In the genomic region with DNA sequence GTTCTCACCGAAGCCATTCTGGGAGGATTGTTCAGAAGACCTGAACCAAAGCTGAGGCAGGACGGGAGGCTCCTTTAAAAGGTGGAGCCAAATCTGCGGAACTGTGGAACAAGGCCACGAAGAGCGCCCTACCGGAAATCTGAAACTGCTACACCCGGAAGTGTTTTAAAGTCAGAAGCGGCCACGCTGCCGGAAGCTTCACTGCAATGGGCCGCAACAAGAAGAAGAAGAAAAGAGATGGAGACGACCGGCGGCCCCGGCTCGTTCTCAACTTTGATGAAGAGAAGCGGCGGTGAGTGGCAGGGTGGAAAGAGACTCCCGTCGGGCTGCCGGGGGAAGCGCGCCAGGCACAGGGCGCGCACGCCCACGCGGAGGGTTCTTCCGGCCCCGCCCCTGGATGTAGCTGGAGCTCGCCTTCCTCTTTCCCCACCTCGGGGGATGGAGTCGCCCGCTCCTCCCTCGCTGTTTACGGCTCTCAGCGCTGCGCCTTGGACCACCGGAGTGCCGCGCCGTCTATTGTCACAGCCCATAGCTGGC, we compare ENCODE assay signal across 8 mouse cellular contexts. TPM values are rescaled to one million over a fixed set of nuclear protein-coding genes. Genes with fewer than 3 reads are reported as not detected.
A peak's percentile ranks its signal among the peaks of the same experiment; 100 is the strongest.
DNase-seq lines count a peak whose midpoint lies in the region; ATAC-seq and TF ChIP-seq lines count a peak whose summit lies in the region.

A gene (plus strand): TSS at position 150 of the 537 bp plus-strand sequence.

- WGBS in heart, embryonic 10.5 days = under 1% methylated on average over 42 of the region's 42 CpGs
- WGBS in kidney, embryonic 15.5 days = under 1% methylated on average over 42 of the region's 42 CpGs
- 0% methylated on average over 42 of the region's 42 CpGs for WGBS in liver, adult 2 months

- H3K4me2 ChIP-seq in kidney, embryonic 15.5 days = peak within 1 kb of the TSS; percentile 60
- peak within 1 kb of the TSS; percentile 100 for H3K4me2 ChIP-seq in myocyte (ENCODE audit: low read depth)

- no peaks in the 10 kb centered on the region for H3K27me3 ChIP-seq in heart, embryonic 10.5 days (ENCODE audit: insufficient read depth, poor library complexity, severe bottlenecking)
- no peaks in the 10 kb centered on the region for H3K27me3 ChIP-seq in kidney, embryonic 15.5 days
- no peaks in the 10 kb centered on the region for H3K27me3 ChIP-seq in liver, adult 2 months (ENCODE audit: control insufficient read depth, insufficient read depth, low read length)
- H3K27me3 ChIP-seq in myocyte (ENCODE audit: control insufficient read depth, insufficient read depth, insufficient read length) = no peaks in the 10 kb centered on the region
- no peaks in the 10 kb centered on the region for H3K27me3 ChIP-seq in splenic B cell, adult 2 months (ENCODE audit: control insufficient read depth, insufficient read depth, low read length, poor library complexity, severe bottlenecking)

- peak within 1 kb of the TSS; percentile 78 for H3K4me3 ChIP-seq in bone marrow macrophage, adult 2 months (ENCODE audit: insufficient read depth, low read length)
- H3K4me3 ChIP-seq in embryonic fibroblast, embryonic 13.5 days (ENCODE audit: insufficient read depth, low read length) = peak within 1 kb of the TSS; percentile 58
- H3K4me3 ChIP-seq in heart, embryonic 10.5 days = peak within 1 kb of the TSS; percentile 78
- peak within 1 kb of the TSS; percentile 90 for H3K4me3 ChIP-seq in kidney, embryonic 15.5 days (replicated peaks)
- peak within 1 kb of the TSS; percentile 92 for H3K4me3 ChIP-seq in liver, adult 2 months (ENCODE audit: insufficient read depth, low read depth, low read length)
- H3K4me3 ChIP-seq in myocyte = peak within 1 kb of the TSS; percentile 85

- no peaks in the 10 kb centered on the region; the same call in 1 of the 2 replicates for H3K79me2 ChIP-seq in liver, adult 2 months (ENCODE audit: control insufficient read depth, insufficient read depth, low read length)
- H3K79me2 ChIP-seq in myocyte (ENCODE audit: control insufficient read depth, insufficient read depth) = peaks cover 14% of the 10 kb centered on the region

- H3K4me1 ChIP-seq in bone marrow macrophage, adult 2 months (ENCODE audit: control insufficient read depth, insufficient read depth, low read length) = peaks cover 7% of the 10 kb centered on the region
- H3K4me1 ChIP-seq in embryonic fibroblast, embryonic 13.5 days (ENCODE audit: control insufficient read depth, insufficient read depth, low read length) = peaks cover 10% of the 10 kb centered on the region; the same call in 1 of the 2 replicates
- peaks cover 26% of the 10 kb centered on the region for H3K4me1 ChIP-seq in heart, embryonic 10.5 days
- peaks cover 16% of the 10 kb centered on the region for H3K4me1 ChIP-seq in kidney, embryonic 15.5 days
- H3K4me1 ChIP-seq in liver, adult 2 months (ENCODE audit: control insufficient read depth, insufficient read depth, low read length) = peaks cover 4% of the 10 kb centered on the region; the same call in 1 of the 2 replicates

- peak; percentile 84 for ATAC-seq in kidney, embryonic 15.5 days (replicated peaks; ENCODE audit: low FRiP score)

- H3K9ac ChIP-seq in kidney, embryonic 15.5 days = peak within 1 kb of the TSS; percentile 75
- H3K9ac ChIP-seq in liver, adult 2 months (ENCODE audit: low read depth, low read length) = peak within 1 kb of the TSS; percentile 78

- no peaks in the 10 kb centered on the region for H3K9me3 ChIP-seq in heart, embryonic 10.5 days
- H3K9me3 ChIP-seq in kidney, embryonic 15.5 days (replicated peaks) = no peaks in the 10 kb centered on the region

- peaks cover 41% of the 10 kb centered on the region for H3K36me3 ChIP-seq in heart, embryonic 10.5 days
- peaks cover 41% of the 10 kb centered on the region for H3K36me3 ChIP-seq in kidney, embryonic 15.5 days
- H3K36me3 ChIP-seq in liver, adult 2 months (ENCODE audit: control insufficient read depth, insufficient read depth, low read length) = no peaks in the 10 kb centered on the region
- H3K36me3 ChIP-seq in myocyte (ENCODE audit: control insufficient read depth, insufficient read depth) = peaks cover 19% of the 10 kb centered on the region
- peaks cover 5% of the 10 kb centered on the region for H3K36me3 ChIP-seq in splenic B cell, adult 2 months (ENCODE audit: control insufficient read depth, insufficient read depth, low read length, poor library complexity, severe bottlenecking)

- 0 out of 2 replicates have a peak, but pooled peaks have one; percentile 66 for TF ChIP-seq POLR2A in bone marrow macrophage, adult 2 months (IDR thresholded peaks at IDR 0.05; ENCODE audit: borderline replicate concordance, low read depth, low read length)
- peak; percentile 96 for TF ChIP-seq POLR2A in embryonic fibroblast, embryonic 13.5 days (IDR thresholded peaks at IDR 0.05; ENCODE audit: low read depth, low read length)
- TF ChIP-seq POLR2A in liver, adult 2 months (IDR thresholded peaks at IDR 0.05; ENCODE audit: extremely low read depth, insufficient read depth, low read length) = 0 out of 2 replicates have a peak, but pooled peaks have one; percentile 28
- peak; percentile 86 for TF ChIP-seq POLR2A in myocyte (IDR thresholded peaks at IDR 0.05; ENCODE audit: insufficient read length, low read depth)

- H3ac ChIP-seq in myocyte (ENCODE audit: control insufficient read depth, insufficient read length) = peak within 1 kb of the TSS; percentile 26

- H3K27ac ChIP-seq in bone marrow macrophage, adult 2 months (ENCODE audit: insufficient read depth, low read depth, low read length) = peak within 1 kb of the TSS; percentile 88
- H3K27ac ChIP-seq in embryonic fibroblast, embryonic 13.5 days (ENCODE audit: insufficient read depth, low read length) = peak within 1 kb of the TSS; percentile 85
- peak within 1 kb of the TSS; percentile 93 for H3K27ac ChIP-seq in heart, embryonic 10.5 days
- peak within 1 kb of the TSS; percentile 94 for H3K27ac ChIP-seq in kidney, embryonic 15.5 days
- H3K27ac ChIP-seq in liver, adult 2 months (replicated peaks; ENCODE audit: insufficient read depth, low read depth, low read length) = peak within 1 kb of the TSS; percentile 88

- DNase-seq in B cell, adult 2 months = peak; percentile 84 to 86
- peak; percentile 94 for DNase-seq in heart, embryonic 10.5 days (ENCODE audit: low spot score)
- DNase-seq in liver, adult 2 months (ENCODE audit: extremely low read depth, low read depth, low spot score) = peak; percentile 84
- DNase-seq in splenic B cell, adult 2 months (ENCODE audit: low read depth, low spot score) = peak; percentile 93

- no peak for TF ChIP-seq CTCF in bone marrow macrophage, adult 2 months (IDR thresholded peaks at IDR 0.05; ENCODE audit: low read depth, low read length)
- no peak for TF ChIP-seq CTCF in embryonic fibroblast, embryonic 13.5 days (IDR thresholded peaks at IDR 0.05; ENCODE audit: borderline replicate concordance, insufficient read depth, low read length)
- TF ChIP-seq CTCF in liver, adult 2 months (IDR thresholded peaks at IDR 0.05; ENCODE audit: low read depth, low read length) = 0 out of 2 replicates have a peak, but pooled peaks have one; percentile 3

TF ChIP-seq in myocyte, 11 proteins besides CTCF, POLR2A, EP300 and RAD21:
- TF ChIP-seq CEBPB (IDR thresholded peaks at IDR 0.05; ENCODE audit: insufficient read depth, poor library complexity, severe bottlenecking) (peak; percentile 60; the same call in 1 of the 2 replicates), USF1 (IDR thresholded peaks at IDR 0.05; ENCODE audit: low read depth) (no peak), MYOG (IDR thresholded peaks at IDR 0.05; ENCODE audit: control insufficient read depth in 1 of 3, insufficient read depth in 1 of 3, insufficient read length in 2 of 3, low read depth in 2 of 3) (no peak), MAX (IDR thresholded peaks at IDR 0.05; ENCODE audit: low read depth) (peak; percentile 86), REST (IDR thresholded peaks at IDR 0.05; ENCODE audit: insufficient read depth, insufficient read length) (no peak), E2F4 (IDR thresholded peaks at IDR 0.05; ENCODE audit: insufficient read depth) (no peak), POLR2AphosphoS2 (IDR thresholded peaks at IDR 0.05; ENCODE audit: insufficient read length, low read depth) (peak; percentile 87), TCF12 (IDR thresholded peaks at IDR 0.05; ENCODE audit: insufficient read depth, poor library complexity, severe bottlenecking) (no peak), MYOD1 (IDR thresholded peaks at IDR 0.05; ENCODE audit: control insufficient read depth in 1 of 3, insufficient read length in 2 of 3, low read depth in 2 of 3) (peak in 1 of 3 experiments; percentile 27), TCF3 (IDR thresholded peaks at IDR 0.05; ENCODE audit: insufficient read length, low read depth) (no peak), SRF (IDR thresholded peaks at IDR 0.05; ENCODE audit: control insufficient read depth, insufficient read length, low read depth) (no peak)

RNA-seq across cellular contexts. Expression of the gene that starts here (rescaled TPM):
- 25.7 and 28.1 TPM in 2 replicates for polyA plus RNA-seq in bone marrow macrophage, adult 2 months (2012; ENCODE audit: insufficient read depth, insufficient read length, missing spikeins)
- polyA plus RNA-seq in embryonic fibroblast, embryonic 13.5 days (2011; ENCODE audit: insufficient read length, low read depth, missing spikeins) = 46.6 and 55.4 TPM in 2 replicates
- 45.8 and 70.0 TPM in 2 replicates for polyA plus RNA-seq in heart, embryonic 10.5 days (2016; fragmentation: Nextera tagmentation; extraction: Ambion mirVana)
- 54.6 and 58.9 TPM in 2 replicates for polyA plus RNA-seq in kidney, embryonic 15.5 days (2015; fragmentation: Nextera tagmentation; extraction: Ambion mirVana)
- 4.0 and 5.3 TPM in 2 replicates for total RNA-seq in liver, adult 2 months (2014; rRNA removed)
- polyA plus RNA-seq in liver, adult 2 months (2012; rRNA removed) = 10.3 and 13.1 TPM in 2 replicates
- polyA plus RNA-seq in myocyte (2012; fragmentation: generic; extraction: Trizol) = 101 TPM

Comparison
In these comparisons a context has a peak if more than half of its experiments do, and no peak if none do; other contexts are left out.
1. Peak in every context shown above with its lines: DNase-seq, ATAC-seq, H3K4me3 ChIP-seq and H3K27ac ChIP-seq.
2. POLR2A ChIP-seq: peak in every context shown above with its lines; median percentile 96 in embryonic fibroblast, embryonic 13.5 days; 86 in myocyte; 66 in bone marrow macrophage, adult 2 months; 28 in liver, adult 2 months.